Mouse (Mus musculus): ENCODE results near the gene Eif4e2. TPM values are rescaled to one million over a fixed set of nuclear protein-coding genes. Genes with fewer than 3 reads are reported as not detected.

The Eif4e2 gene
- polyA plus RNA-seq, 1 experiment: 159 TPM

- TF ChIP-seq CTCF (IDR thresholded peaks at IDR 0.05; ENCODE audit: control insufficient read depth, insufficient read depth, insufficient read length) (no peak), FOSL1 (IDR thresholded peaks at IDR 0.05; ENCODE audit: insufficient read depth, low read length, poor library complexity, severe bottlenecking) (no peak), MYOG (IDR thresholded peaks at IDR 0.05; ENCODE audit: control insufficient read depth, extremely low read depth, insufficient read length) (no peak), USF1 (IDR thresholded peaks at IDR 0.05; ENCODE audit: low read depth) (no peak), CEBPB (IDR thresholded peaks at IDR 0.05; ENCODE audit: low read depth) (no peak), MAX (IDR thresholded peaks at IDR 0.05) (no peak), MYOD1 (IDR thresholded peaks at IDR 0.05; ENCODE audit: control insufficient read depth, insufficient read length, low read depth) (no peak)
- Histone ChIP-seq H3ac (ENCODE audit: control insufficient read depth, insufficient read length, low read depth) (no peak overlapping the region), H3K4me3 (ENCODE audit: insufficient read depth, poor library complexity, severe bottlenecking) (no peak overlapping the region), H3K36me3 (ENCODE audit: control insufficient read depth, insufficient read depth) (no peaks in the 10 kb centered on the region), H3K79me2 (ENCODE audit: control insufficient read depth, insufficient read depth) (no peaks in the 10 kb centered on the region), H3K27me3 (ENCODE audit: control insufficient read depth, insufficient read depth, insufficient read length) (peaks cover 4% of the 10 kb centered on the region), H3K79me3 (ENCODE audit: low read depth) (no peaks in the 10 kb centered on the region)
These were observed 66.6 kb downstream of the Eif4e2 start for GRCm38 (mm10) chr1:87280281-87280680.

- H3K79me3 ChIP-seq (ENCODE audit: low read depth): no peaks in the 10 kb centered on the region
- H3K36me3 ChIP-seq (ENCODE audit: control insufficient read depth, insufficient read depth): no peaks in the 10 kb centered on the region
- H3K4me3 ChIP-seq (ENCODE audit: insufficient read depth, poor library complexity, severe bottlenecking): no peak overlapping the region
- no peaks in the 10 kb centered on the region for H3K79me2 ChIP-seq (ENCODE audit: control insufficient read depth, insufficient read depth)
- H3K27me3 ChIP-seq (ENCODE audit: control insufficient read depth, insufficient read depth, insufficient read length): peaks cover 4% of the 10 kb centered on the region
- TF ChIP-seq MAX (IDR thresholded peaks at IDR 0.05) (no peak), MYOG (IDR thresholded peaks at IDR 0.05; ENCODE audit: control insufficient read depth, extremely low read depth, insufficient read length) (no peak), FOSL1 (IDR thresholded peaks at IDR 0.05; ENCODE audit: insufficient read depth, low read length, poor library complexity, severe bottlenecking) (no peak)
- H3ac ChIP-seq (ENCODE audit: control insufficient read depth, insufficient read length, low read depth): no peak overlapping the region
These were observed 68.1 kb downstream of the Eif4e2 start for GRCm38 (mm10) chr1:87281599-87282412.

GRCm38 (mm10) chr1:87282413-87282788 lies 68.7 kb downstream of the Eif4e2 start:
- Histone ChIP-seq H3K27me3 (ENCODE audit: control insufficient read depth, insufficient read depth, insufficient read length) (peaks cover 4% of the 10 kb centered on the region), H3K36me3 (ENCODE audit: control insufficient read depth, insufficient read depth) (no peaks in the 10 kb centered on the region), H3K79me2 (ENCODE audit: control insufficient read depth, insufficient read depth) (no peaks in the 10 kb centered on the region), H3ac (ENCODE audit: control insufficient read depth, insufficient read length, low read depth) (no peak overlapping the region), H3K4me3 (ENCODE audit: insufficient read depth, poor library complexity, severe bottlenecking) (no peak overlapping the region), H3K79me3 (ENCODE audit: low read depth) (no peaks in the 10 kb centered on the region)
- TF ChIP-seq CEBPB (IDR thresholded peaks at IDR 0.05; ENCODE audit: low read depth) (no peak), CTCF (IDR thresholded peaks at IDR 0.05; ENCODE audit: control insufficient read depth, insufficient read depth, insufficient read length) (no peak), MYOG (IDR thresholded peaks at IDR 0.05; ENCODE audit: control insufficient read depth, extremely low read depth, insufficient read length) (no peak), FOSL1 (IDR thresholded peaks at IDR 0.05; ENCODE audit: insufficient read depth, low read length, poor library complexity, severe bottlenecking) (no peak), MYOD1 (IDR thresholded peaks at IDR 0.05; ENCODE audit: control insufficient read depth, insufficient read length, low read depth) (no peak)

- peaks cover 4% of the 10 kb centered on the region for H3K27me3 ChIP-seq (ENCODE audit: control insufficient read depth, insufficient read depth, insufficient read length)
- no peak overlapping the region for H3ac ChIP-seq (ENCODE audit: control insufficient read depth, insufficient read length, low read depth)
- no peak overlapping the region for H3K4me3 ChIP-seq (ENCODE audit: insufficient read depth, poor library complexity, severe bottlenecking)
- no peaks in the 10 kb centered on the region for H3K79me2 ChIP-seq (ENCODE audit: control insufficient read depth, insufficient read depth)
- H3K79me3 ChIP-seq (ENCODE audit: low read depth): no peaks in the 10 kb centered on the region
- no peak for TF ChIP-seq FOSL1 (IDR thresholded peaks at IDR 0.05; ENCODE audit: insufficient read depth, low read length, poor library complexity, severe bottlenecking)
- TF ChIP-seq CEBPB (IDR thresholded peaks at IDR 0.05; ENCODE audit: low read depth): no peak
- TF ChIP-seq MAX (IDR thresholded peaks at IDR 0.05): no peak
- no peak for TF ChIP-seq CTCF (IDR thresholded peaks at IDR 0.05; ENCODE audit: control insufficient read depth, insufficient read depth, insufficient read length)
- no peak for TF ChIP-seq MYOD1 (IDR thresholded peaks at IDR 0.05; ENCODE audit: control insufficient read depth, insufficient read length, low read depth)
- no peak for TF ChIP-seq USF1 (IDR thresholded peaks at IDR 0.05; ENCODE audit: low read depth)
- TF ChIP-seq MYOG (IDR thresholded peaks at IDR 0.05; ENCODE audit: control insufficient read depth, extremely low read depth, insufficient read length): no peak
- no peaks in the 10 kb centered on the region for H3K36me3 ChIP-seq (ENCODE audit: control insufficient read depth, insufficient read depth)
These were observed 69.8 kb downstream of the Eif4e2 start for GRCm38 (mm10) chr1:87283410-87283960.

- H3K79me3 ChIP-seq (ENCODE audit: low read depth): no peaks in the 10 kb centered on the region
- H3K4me3 ChIP-seq (ENCODE audit: insufficient read depth, poor library complexity, severe bottlenecking): no peak overlapping the region
- peaks cover 4% of the 10 kb centered on the region for H3K27me3 ChIP-seq (ENCODE audit: control insufficient read depth, insufficient read depth, insufficient read length)
- H3K79me2 ChIP-seq (ENCODE audit: control insufficient read depth, insufficient read depth): no peaks in the 10 kb centered on the region
- no peaks in the 10 kb centered on the region for H3K36me3 ChIP-seq (ENCODE audit: control insufficient read depth, insufficient read depth)
- no peak for TF ChIP-seq MAX (IDR thresholded peaks at IDR 0.05)
- TF ChIP-seq FOSL1 (IDR thresholded peaks at IDR 0.05; ENCODE audit: insufficient read depth, low read length, poor library complexity, severe bottlenecking): no peak
- no peak for TF ChIP-seq USF1 (IDR thresholded peaks at IDR 0.05; ENCODE audit: low read depth)
- TF ChIP-seq CEBPB (IDR thresholded peaks at IDR 0.05; ENCODE audit: low read depth): no peak
- no peak for TF ChIP-seq MYOD1 (IDR thresholded peaks at IDR 0.05; ENCODE audit: control insufficient read depth, insufficient read length, low read depth)
- no peak for TF ChIP-seq MYOG (IDR thresholded peaks at IDR 0.05; ENCODE audit: control insufficient read depth, extremely low read depth, insufficient read length)
- no peak for TF ChIP-seq CTCF (IDR thresholded peaks at IDR 0.05; ENCODE audit: control insufficient read depth, insufficient read depth, insufficient read length)
- H3ac ChIP-seq (ENCODE audit: control insufficient read depth, insufficient read length, low read depth): no peak overlapping the region
These were observed 73.4 kb downstream of the Eif4e2 start for GRCm38 (mm10) chr1:87287105-87287504.

Other genes starting within 250 kb of the Eif4e2 start
- not detected for gene Alppl2, start 124.0 kb upstream of the Eif4e2 start, polyA plus RNA-seq (2012; fragmentation: generic; extraction: Trizol)
- gene Alpi, start 112.3 kb upstream of the Eif4e2 start, polyA plus RNA-seq (2012; fragmentation: generic; extraction: Trizol): not detected
- not detected for gene Akp3, start 88.9 kb upstream of the Eif4e2 start, polyA plus RNA-seq (2012; fragmentation: generic; extraction: Trizol)
- 0.07 TPM for gene Ecel1, start 57.4 kb upstream of the Eif4e2 start, polyA plus RNA-seq (2012; fragmentation: generic; extraction: Trizol)
- gene Prss56, start 30.6 kb upstream of the Eif4e2 start, polyA plus RNA-seq (2012; fragmentation: generic; extraction: Trizol): 0.07 TPM
- 7.4 TPM for gene Chrnd, start 23.3 kb upstream of the Eif4e2 start, polyA plus RNA-seq (2012; fragmentation: generic; extraction: Trizol)
- gene Chrng, start 9.3 kb upstream of the Eif4e2 start, polyA plus RNA-seq (2012; fragmentation: generic; extraction: Trizol): 3.5 TPM
- gene Efhd1, start 50.4 kb downstream of the Eif4e2 start, polyA plus RNA-seq (2012; fragmentation: generic; extraction: Trizol): 0.25 TPM
- 14.4 TPM for gene Gigyf2, start 113.1 kb downstream of the Eif4e2 start, polyA plus RNA-seq (2012; fragmentation: generic; extraction: Trizol)
- gene Kcnj13, start 180.8 kb downstream of the Eif4e2 start, polyA plus RNA-seq (2012; fragmentation: generic; extraction: Trizol): 0.13 TPM

Data from C2C12 (cell line).